ENCODE assay signal across 8 mouse cellular contexts in genomic region chr1:55237643-55238161, GRCm38 (mm10). TPM values are rescaled to one million over a fixed set of nuclear protein-coding genes. Genes with fewer than 3 reads are reported as not detected.
DNase-seq lines count a peak whose midpoint lies in the region; ATAC-seq and TF ChIP-seq lines count a peak whose summit lies in the region.

No protein-coding gene starts in this region.

- H3K36me3 ChIP-seq in thymus, adult 2 months (ENCODE audit: control insufficient read depth, insufficient read depth, low read length) = no peaks in the 10 kb centered on the region
- H3K36me3 ChIP-seq in forebrain, postnatal 0 days (ENCODE audit: insufficient read depth) = 0 out of 2 replicates have a peak, but pooled peaks cover 3% of the 10 kb centered on the region
- H3K36me3 ChIP-seq in kidney, embryonic 14.5 days (ENCODE audit: control insufficient read depth, insufficient read depth, low read length) = no peaks in the 10 kb centered on the region

- H3K9me3 ChIP-seq in forebrain, postnatal 0 days (ENCODE audit: low read length) = no peaks in the 10 kb centered on the region
- H3K9me3 ChIP-seq in kidney, embryonic 14.5 days (ENCODE audit: control insufficient read depth, low read length) = no peaks in the 10 kb centered on the region

- H3K27ac ChIP-seq in thymus, adult 2 months (ENCODE audit: control insufficient read depth, insufficient read depth, low read length) = peak overlapping the region; percentile 6; the same call in 1 of the 2 replicates
- H3K27ac ChIP-seq in forebrain, postnatal 0 days (ENCODE audit: low read depth, low read length) = peak overlapping the region; percentile 84
- peak overlapping the region; percentile 55; the same call in 1 of the 2 replicates for H3K27ac ChIP-seq in kidney, embryonic 14.5 days (ENCODE audit: low read depth, low read length)

- H3K4me2 ChIP-seq in forebrain, postnatal 0 days (ENCODE audit: low read depth) = peak overlapping the region; percentile 73
- peak overlapping the region; percentile 94 for H3K4me2 ChIP-seq in kidney, embryonic 14.5 days (replicated peaks; ENCODE audit: low read depth, low read length)

- TF ChIP-seq CTCF in thymus, adult 2 months (IDR thresholded peaks at IDR 0.05; ENCODE audit: borderline replicate concordance, control insufficient read depth, extremely low read depth, insufficient read depth, low read length, poor library complexity) = no peak
- TF ChIP-seq CTCF in forebrain, postnatal 0 days (IDR thresholded peaks at IDR 0.05; ENCODE audit: low read depth) = no peak

- no peak for ATAC-seq in forebrain, postnatal 0 days
- ATAC-seq in kidney, embryonic 14.5 days (ENCODE audit: low FRiP score, low TSS enrichment) = peak; percentile 65
- ATAC-seq in megakaryocyte-erythroid progenitor cell, adult 5-6 weeks (replicated peaks; ENCODE audit: low FRiP score, low TSS enrichment, poor library complexity, severe bottlenecking) = peak; percentile 4; the same call in 1 of the 2 replicates

- 0% methylated on average over 23 of the region's 23 CpGs for WGBS in thymus, adult 2 months
- WGBS in forebrain, postnatal 0 days = under 1% methylated on average over 23 of the region's 23 CpGs
- WGBS in kidney, embryonic 14.5 days = under 1% methylated on average over 23 of the region's 23 CpGs

- DNase-seq in thymus, adult 2 months = no peak
- no peak for DNase-seq in thymus, adult 18-20 months
- peak; percentile 39 for DNase-seq in cerebellum, adult 9-10 months
- DNase-seq in forebrain, postnatal 0 days = no peak
- peak; percentile 33 for DNase-seq in yolk sac, embryonic 10.5 days (ENCODE audit: low spot score)
- DNase-seq in layer of hippocampus, adult 9-10 months (ENCODE audit: low spot score) = no peak

- peaks cover 15% of the 10 kb centered on the region for H3K4me1 ChIP-seq in thymus, adult 2 months (replicated peaks; ENCODE audit: control insufficient read depth, insufficient read depth, low read length)
- peaks cover 22% of the 10 kb centered on the region for H3K4me1 ChIP-seq in forebrain, postnatal 0 days (ENCODE audit: insufficient read depth)
- peaks cover 12% of the 10 kb centered on the region for H3K4me1 ChIP-seq in kidney, embryonic 14.5 days (ENCODE audit: control insufficient read depth, insufficient read depth, low read length)

- H3K27me3 ChIP-seq in thymus, adult 2 months (ENCODE audit: control insufficient read depth, insufficient read depth, low read length) = no peaks in the 10 kb centered on the region
- no peaks in the 10 kb centered on the region for H3K27me3 ChIP-seq in forebrain, postnatal 0 days (ENCODE audit: insufficient read depth, low read length)
- no peaks in the 10 kb centered on the region for H3K27me3 ChIP-seq in kidney, embryonic 14.5 days (ENCODE audit: control insufficient read depth, insufficient read depth, low read length)

- H3K4me3 ChIP-seq in thymus, adult 2 months (ENCODE audit: control insufficient read depth, insufficient read depth, low read length) = peak overlapping the region; percentile 75
- peak overlapping the region; percentile 63 for H3K4me3 ChIP-seq in forebrain, postnatal 0 days (ENCODE audit: low read depth, low read length)
- peak overlapping the region; percentile 86 for H3K4me3 ChIP-seq in kidney, embryonic 14.5 days (ENCODE audit: low read length)

- TF ChIP-seq POLR2A in thymus, adult 2 months (IDR thresholded peaks at IDR 0.05; ENCODE audit: control insufficient read depth, extremely low read depth, insufficient read depth, low read length, poor library complexity) = no peak

- H3K9ac ChIP-seq in forebrain, postnatal 0 days = peak overlapping the region; percentile 78
- H3K9ac ChIP-seq in kidney, embryonic 14.5 days (ENCODE audit: low read depth, low read length) = peak overlapping the region; percentile 78

RNA-seq across cellular contexts. Expression of gene Mars2, which starts 0.7 kb away (rescaled TPM):
- 4.9 and 5.6 TPM in 2 replicates for polyA plus RNA-seq in thymus, adult 2 months (2012; rRNA removed)
- total RNA-seq in forebrain, postnatal 0 days (2014; rRNA removed) = 11.5 and 13.1 TPM in 2 replicates
- polyA plus RNA-seq in forebrain, postnatal 0 days (2015; fragmentation: Nextera tagmentation; extraction: Ambion mirVana) = 2.3 and 2.5 TPM in 2 replicates
- polyA plus RNA-seq in kidney, embryonic 14.5 days (2014; fragmentation: Nextera tagmentation; extraction: Ambion mirVana) = 2.1 and 2.4 TPM in 2 replicates
- 8.8 and 11.1 TPM in 2 replicates for total RNA-seq in megakaryocyte-erythroid progenitor cell, adult 5-6 weeks (2014; fragmentation: Nextera tagmentation)
- 11.4 and 12.2 TPM in 2 replicates for total RNA-seq in megakaryocyte-erythroid progenitor cell, adult 5-6 weeks (2017)

RNA-seq across cellular contexts. Expression of gene Rftn2, which starts 11.1 kb away (rescaled TPM):
- 0.48 and 0.55 TPM in 2 replicates for polyA plus RNA-seq in thymus, adult 2 months (2012; rRNA removed)
- total RNA-seq in forebrain, postnatal 0 days (2014; rRNA removed) = 10.1 and 10.9 TPM in 2 replicates
- polyA plus RNA-seq in forebrain, postnatal 0 days (2015; fragmentation: Nextera tagmentation; extraction: Ambion mirVana) = 7.9 and 12.4 TPM in 2 replicates
- polyA plus RNA-seq in kidney, embryonic 14.5 days (2014; fragmentation: Nextera tagmentation; extraction: Ambion mirVana) = 4.8 and 6.6 TPM in 2 replicates
- total RNA-seq in megakaryocyte-erythroid progenitor cell, adult 5-6 weeks (2014; fragmentation: Nextera tagmentation) = 0.26 TPM in 1 of 2 replicates, not detected in the other
- total RNA-seq in megakaryocyte-erythroid progenitor cell, adult 5-6 weeks (2017) = 0.11 TPM in 1 of 2 replicates, not detected in the other

Comparison
In these comparisons a context has a peak if more than half of its experiments do, and no peak if none do; other contexts are left out.
1. DNase-seq: peak in cerebellum, adult 9-10 months (single experiment) and yolk sac, embryonic 10.5 days (single experiment); none in thymus, adult 2 months (single experiment), thymus, adult 18-20 months (0 of 2), forebrain, postnatal 0 days (single experiment) and layer of hippocampus, adult 9-10 months (single experiment).
2. H3K27ac ChIP-seq: peak in every context shown above with its lines; median percentile 84 in forebrain, postnatal 0 days; 55 in kidney, embryonic 14.5 days; 6 in thymus, adult 2 months.
3. Peak in every context shown above with its lines, with median percentiles within 50 percentile points of each other: H3K4me3 ChIP-seq.